Mouse (Mus musculus): ENCODE measurements around the gene Slc36a4. TPM values are rescaled to one million over a fixed set of nuclear protein-coding genes. Genes with fewer than 3 reads are reported as not detected.

The Slc36a4 gene
- polyA plus RNA-seq (2012; rRNA removed): 2.6 TPM in 2 replicates

GRCm38 (mm10) chr9:15709599-15710381, at the start of gene Slc36a4:
Slc36a4 (plus strand) TSS chr9:15709738.

Other genes starting within 250 kb of the Slc36a4 start
- gene Smco4, start 216.3 kb upstream of the Slc36a4 start, polyA plus RNA-seq (2012; rRNA removed): 14.3 and 14.5 TPM in 2 replicates
- gene Deup1, start 81.8 kb upstream of the Slc36a4 start, polyA plus RNA-seq (2012; rRNA removed): not detected in 2 replicates
- gene Mtnr1b, start 164.8 kb downstream of the Slc36a4 start, polyA plus RNA-seq (2012; rRNA removed): not detected in 2 replicates